Mouse (Mus musculus): Measurements from ENCODE around the gene Shld1.

The Shld1 gene

GRCm38 (mm10) chr2:132724561-132724960 lies 37.8 kb downstream of the Shld1 start:
- DNase-seq (ENCODE audit: low spot score) = no peak

DNA sequence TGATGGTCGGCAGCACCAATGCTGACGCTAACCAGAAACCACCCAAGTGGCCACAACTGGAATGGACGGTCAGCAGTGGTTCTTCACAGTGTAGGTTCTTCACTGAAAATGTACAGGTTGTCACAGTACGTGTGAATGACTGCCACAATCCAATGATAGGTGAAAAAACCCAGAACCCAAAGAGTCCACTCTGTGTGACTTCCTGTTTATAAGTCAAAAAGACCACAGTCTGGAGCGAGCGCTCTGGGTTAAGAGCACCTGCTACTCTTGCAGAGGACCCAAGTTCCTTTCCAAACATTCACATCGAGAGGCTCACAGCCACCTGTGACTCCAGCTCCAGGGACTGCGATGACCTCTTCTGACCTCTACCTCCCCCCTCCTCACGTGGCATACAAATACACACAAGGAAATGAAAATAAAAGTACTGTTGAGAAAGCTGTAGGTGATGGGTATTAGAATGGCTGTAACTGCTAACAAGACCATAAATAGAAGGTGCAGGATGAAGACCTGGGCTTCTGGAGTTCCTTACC lies 38.7 kb downstream of the Shld1 start:
- DNase-seq (ENCODE audit: low spot score) = no peak

- DNase-seq (ENCODE audit: low spot score) = no peak
Measured at GRCm38 (mm10) chr2:132726156-132726555, 39.4 kb downstream of the Shld1 start.

GRCm38 (mm10) chr2:132732940-132733339 lies 46.2 kb downstream of the Shld1 start:
- DNase-seq (ENCODE audit: low spot score) = no peak

GRCm38 (mm10) chr2:132733603-132734573 lies 47.2 kb downstream of the Shld1 start:
- DNase-seq (ENCODE audit: low spot score) = no peak

DNA sequence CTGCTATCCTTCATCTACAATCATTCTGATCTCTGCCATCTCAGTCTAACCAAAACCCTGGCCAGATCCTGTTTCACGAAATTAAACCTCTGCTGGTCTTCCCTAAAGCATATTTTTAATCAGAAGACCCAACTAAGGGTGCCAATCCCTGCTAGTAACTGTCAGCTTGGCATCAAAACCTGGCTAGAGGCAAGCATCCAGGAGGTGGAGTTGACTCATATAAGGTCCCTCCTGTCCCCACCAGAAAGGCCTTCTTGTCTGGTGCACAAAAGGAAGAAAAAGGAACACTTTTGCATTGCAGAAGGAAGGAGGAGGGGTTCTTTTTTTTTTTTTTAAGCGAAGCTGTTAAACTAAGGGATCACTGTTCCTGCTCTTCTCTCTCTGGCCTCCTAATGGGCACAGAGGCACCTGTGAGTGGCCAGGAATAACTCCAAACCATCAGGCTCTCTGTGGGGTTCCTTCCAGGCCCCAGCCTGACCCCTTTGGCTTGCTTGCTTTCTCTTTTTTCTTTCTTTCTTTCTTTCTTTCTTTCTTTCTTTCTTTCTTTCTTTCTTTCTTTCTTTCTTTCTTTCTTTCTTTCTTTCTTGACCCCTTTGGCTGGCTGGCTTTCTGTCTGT lies 52.2 kb downstream of the Shld1 start:
- DNase-seq (ENCODE audit: low spot score) = no peak

GRCm38 (mm10) chr2:132741862-132742347 lies 55.2 kb downstream of the Shld1 start:
- DNase-seq (ENCODE audit: low spot score) = no peak

- DNase-seq (ENCODE audit: low spot score) = no peak
Measured at GRCm38 (mm10) chr2:132744866-132745265, 58.1 kb downstream of the Shld1 start.

DNA sequence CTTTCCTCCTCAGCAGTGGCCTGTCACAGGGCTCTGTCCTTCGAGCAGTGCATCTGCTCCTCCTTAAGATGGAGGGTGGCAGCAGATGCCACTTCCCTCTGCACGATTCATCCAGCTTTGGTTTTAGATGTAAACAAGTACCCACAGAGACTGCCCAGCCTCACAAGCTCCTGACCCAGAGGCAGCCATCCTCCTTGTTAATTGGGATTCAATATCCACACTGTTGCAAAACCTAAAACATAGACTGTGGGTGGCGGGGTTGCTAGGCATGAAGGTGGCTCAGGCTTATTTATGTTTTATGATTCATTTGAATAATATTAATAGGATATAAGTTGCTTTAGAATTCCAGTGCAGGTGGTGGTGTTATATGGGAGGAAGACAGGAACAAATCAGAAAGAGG lies 59.4 kb downstream of the Shld1 start:
- no peak for DNase-seq (ENCODE audit: low spot score)

DNA sequence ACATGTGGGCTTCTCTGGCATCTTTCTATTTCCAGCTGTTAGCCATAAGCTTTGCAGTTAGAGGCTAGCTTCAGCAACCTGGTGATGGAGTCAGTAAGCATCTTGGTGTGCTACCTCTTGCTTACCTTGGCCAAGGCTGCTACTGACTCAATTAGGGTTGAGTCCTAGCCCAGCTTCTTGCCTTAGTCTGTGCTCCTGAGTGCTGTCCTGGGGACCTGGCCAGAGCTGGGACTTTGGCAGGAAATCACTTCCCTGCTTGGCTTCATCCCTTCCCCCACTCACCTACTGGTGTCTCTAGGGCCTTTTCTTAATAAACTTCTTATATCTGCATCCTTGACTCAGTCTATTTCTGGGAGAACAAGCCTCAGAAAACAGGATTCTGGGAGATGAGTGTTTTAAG lies 64.0 kb downstream of the Shld1 start:
- no peak for DNase-seq (ENCODE audit: low spot score)

DNA sequence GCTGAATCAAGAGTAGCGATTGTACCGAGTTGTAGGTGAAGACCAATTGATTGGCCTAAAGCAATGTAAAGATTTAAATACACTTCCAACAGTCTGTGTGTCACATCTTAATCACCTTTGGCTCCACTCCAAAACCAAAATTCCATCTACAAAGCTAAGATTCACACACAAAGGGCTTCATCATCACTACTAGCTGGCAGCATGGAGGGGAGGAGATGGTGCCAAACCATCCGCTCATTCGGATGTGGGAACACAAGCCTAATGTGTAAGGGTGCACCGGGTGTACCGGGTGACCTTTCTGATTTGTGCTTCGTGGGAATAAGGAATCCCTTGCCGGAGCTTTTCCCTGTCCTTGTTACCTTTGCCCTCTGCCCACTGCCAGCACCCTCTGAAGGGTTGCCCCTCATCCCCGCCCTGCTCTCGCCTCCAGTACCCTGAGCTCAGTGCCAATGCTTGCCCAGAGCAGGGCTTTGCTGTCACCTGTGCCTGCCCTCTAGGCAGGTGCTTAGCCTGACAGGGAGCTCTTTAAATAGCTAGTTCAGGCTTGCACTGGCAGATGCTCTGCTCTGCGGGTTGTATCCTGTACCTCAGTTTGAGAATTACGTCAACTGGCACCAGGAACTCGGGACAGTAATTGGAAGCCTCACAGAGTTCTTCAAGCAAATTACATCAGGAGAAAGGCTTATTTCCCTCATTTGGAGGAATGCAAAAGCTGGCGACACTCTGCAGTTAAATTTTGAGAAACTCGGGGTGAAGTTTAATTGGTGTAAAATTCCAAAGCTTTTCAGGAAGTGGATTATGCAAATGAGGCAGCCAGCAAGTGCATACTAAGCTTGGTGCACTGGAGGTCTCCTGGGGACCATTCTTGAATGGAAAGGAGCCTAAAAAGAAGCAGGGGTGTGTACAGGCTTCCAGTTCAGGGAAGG lies 64.7 kb downstream of the Shld1 start:
- DNase-seq (ENCODE audit: low spot score) = no peak

GRCm38 (mm10) chr2:132752398-132752797 lies 65.7 kb downstream of the Shld1 start:
- DNase-seq (ENCODE audit: low spot score) = no peak

DNA sequence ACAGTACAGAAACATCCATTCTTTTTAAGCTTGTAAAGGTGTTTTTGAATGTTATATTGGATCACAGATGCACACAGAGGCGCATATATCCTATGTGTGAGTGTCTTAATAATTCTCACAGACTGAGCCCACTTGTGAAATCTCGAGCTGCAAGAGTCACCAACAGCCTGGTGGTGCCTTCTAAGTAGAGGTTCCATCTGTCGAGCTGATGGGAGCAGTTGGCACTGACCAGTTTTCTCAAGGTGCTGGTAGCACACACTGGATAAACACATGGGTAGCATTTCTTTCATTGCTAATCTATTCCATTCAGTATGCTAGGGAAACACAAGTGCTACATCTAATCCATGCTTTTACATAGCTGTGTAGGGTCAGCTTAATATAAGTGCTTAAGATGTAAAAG lies 66.4 kb downstream of the Shld1 start:
- no peak for DNase-seq (ENCODE audit: low spot score)

DNA sequence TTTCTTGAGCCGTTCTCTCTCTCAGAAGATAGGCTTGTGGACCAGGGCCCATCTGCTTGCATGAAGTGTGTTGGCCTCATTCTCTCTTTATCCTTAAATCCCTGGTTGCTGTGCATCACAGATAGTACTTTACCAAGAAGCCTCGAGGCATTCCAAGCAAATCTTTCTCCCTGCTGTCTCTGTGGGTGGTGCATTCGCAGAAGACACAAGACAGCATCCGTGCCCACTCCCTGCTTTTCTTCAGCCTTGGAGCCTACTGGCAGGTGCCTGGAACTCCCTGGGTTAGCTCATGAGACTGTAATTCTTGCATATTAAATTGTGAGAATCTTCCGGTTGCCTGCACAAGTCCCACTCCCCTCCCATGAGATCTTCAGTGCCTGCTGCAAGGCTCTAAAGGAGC lies 71.2 kb downstream of the Shld1 start:
- no peak for DNase-seq (ENCODE audit: low spot score)

DNA sequence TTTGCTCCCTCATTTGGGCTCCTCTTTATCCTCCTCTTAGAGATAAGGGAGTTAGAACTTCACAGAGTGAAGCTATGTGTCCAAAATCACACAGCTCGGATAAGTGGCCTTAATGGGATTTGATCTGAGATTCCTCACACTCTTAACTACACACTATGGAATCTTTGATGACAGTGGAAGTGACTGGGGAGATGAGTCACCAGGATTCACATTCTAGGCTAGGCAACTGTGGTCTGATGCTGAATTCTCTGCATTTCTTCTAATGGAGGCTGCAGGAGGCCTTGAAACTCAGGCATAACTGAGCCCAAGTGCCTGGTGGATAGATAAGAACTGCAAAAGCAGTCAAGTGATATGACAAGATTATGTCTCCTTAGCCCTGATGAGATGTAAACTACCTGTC lies 84.1 kb downstream of the Shld1 start:
- no peak for DNase-seq (ENCODE audit: low spot score)

DNA sequence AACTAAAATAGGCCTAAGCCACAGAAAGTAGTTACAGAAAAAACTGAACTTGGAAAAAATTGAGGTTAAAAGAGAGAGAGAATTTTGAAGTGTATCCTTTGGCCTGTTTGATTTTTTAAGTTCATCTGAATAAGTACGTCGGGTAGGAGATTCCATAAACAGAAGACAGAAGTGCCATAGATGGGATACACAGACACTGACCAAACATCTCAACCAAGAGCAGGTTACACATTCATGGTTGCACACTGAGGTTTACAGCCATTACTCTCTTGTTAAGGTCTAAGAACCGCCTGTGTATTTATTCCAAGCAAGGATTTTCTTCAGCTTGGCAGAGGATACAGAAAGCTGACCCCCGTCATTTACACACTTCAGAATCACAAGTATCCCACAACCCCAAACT lies 94.2 kb downstream of the Shld1 start, which contains the start of gene Chgb:
Gene Chgb, plus strand, starts transcription at position 301 of the 400 bp plus-strand sequence.
- no peak for DNase-seq (ENCODE audit: low spot score)

GRCm38 (mm10) chr2:132781439-132782068 lies 94.8 kb downstream of the Shld1 start:
- peak; percentile 18 for DNase-seq (ENCODE audit: low spot score)

GRCm38 (mm10) chr2:132784039-132784438 lies 97.3 kb downstream of the Shld1 start:
- DNase-seq (ENCODE audit: low spot score) = no peak

- no peak for DNase-seq (ENCODE audit: low spot score)
Measured at GRCm38 (mm10) chr2:132793441-132794203, 106.9 kb downstream of the Shld1 start.

DNA sequence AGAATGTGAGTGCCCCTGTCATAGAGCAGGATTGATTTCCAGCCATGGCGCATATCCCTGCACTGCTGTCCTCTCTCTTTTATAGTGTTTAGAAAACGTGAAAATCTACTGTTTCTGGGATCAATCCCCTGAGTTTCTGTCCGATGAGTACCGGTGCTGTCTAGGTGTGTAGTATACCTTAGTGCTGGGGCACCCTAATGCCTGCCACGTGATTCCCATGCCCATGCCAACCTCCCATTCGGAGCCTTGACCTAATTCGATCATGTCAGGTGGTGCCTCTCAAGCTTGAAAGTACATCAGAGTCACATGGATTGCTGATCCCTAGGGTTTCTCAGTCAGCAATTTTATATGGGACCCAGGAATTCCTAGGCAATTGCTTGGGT lies 107.5 kb downstream of the Shld1 start:
- DNase-seq (ENCODE audit: low spot score) = no peak

All from spleen, adult 12 weeks (tissue).